Mouse (Mus musculus) liver, adult 2 months (tissue): Measurements from ENCODE around the gene Zfp830.

Source experiments
- CTCF ChIP-seq: fragments of 200-500 bp; IDR thresholded peaks from 2 replicates; pipeline ENCODE4 v1.5.1; 2011; ENCODE audit warnings: low read depth, low read length, control low read depth
- POLR2A ChIP-seq: fragments of 200-500 bp; IDR thresholded peaks from 2 replicates; pipeline ENCODE4 v1.6.1; 2011; ENCODE audit warnings: low read length, control low read depth; ENCODE audit not compliant: insufficient read depth; ENCODE audit errors: extremely low read depth

GRCm38 (mm10) chr11:82780134-82780533 is 16.0 kb downstream of the Zfp830 start:
- TF ChIP-seq POLR2A (no peak), CTCF (no peak)
